Mouse (Mus musculus) spleen, adult 2 months (tissue): ENCODE data around the gene Pip5kl1. TPM values are rescaled to one million over a fixed set of nuclear protein-coding genes. Genes with fewer than 3 reads are reported as not detected.

Experiments
- DNase-seq, 2 experiments: peaks; one replicate each; pipeline versions ENCODE4 v3.0.0 to v3.0.0-alpha.2; 2012 to 2021; ENCODE audit warnings: low spot score in 2 of 2, low read depth in 1 of 2
- H3K27ac ChIP-seq: fragments of 200-500 bp; 2 replicates; pipeline ENCODE4 v1.5.1; 2012; ENCODE audit warnings: low read length, inconsistent platforms; ENCODE audit not compliant: insufficient read depth
- H3K27me3 ChIP-seq: fragments of 200-500 bp; 2 replicates; pipeline ENCODE4 v1.6.1; 2012; ENCODE audit warnings: mild to moderate bottlenecking, moderate library complexity, low read length, inconsistent platforms; ENCODE audit not compliant: control insufficient read depth, insufficient read depth
- H3K36me3 ChIP-seq: fragments of 200-500 bp; 2 replicates; pipeline ENCODE4 v1.6.1; 2012; ENCODE audit warnings: mild to moderate bottlenecking, low read length, inconsistent platforms; ENCODE audit not compliant: control insufficient read depth, insufficient read depth
- H3K4me1 ChIP-seq: fragments of 200-500 bp; 2 replicates; pipeline ENCODE4 v1.6.1; 2011; ENCODE audit warnings: inconsistent platforms; ENCODE audit not compliant: control insufficient read depth, insufficient read depth, insufficient read length
- H3K4me3 ChIP-seq: fragments of 200-500 bp; 2 replicates; pipeline ENCODE4 v1.5.1; 2011; ENCODE audit warnings: mild to moderate bottlenecking, inconsistent platforms; ENCODE audit not compliant: insufficient read depth, insufficient read length; ENCODE audit errors: extremely low read depth
- CTCF ChIP-seq: fragments of 200-500 bp; IDR thresholded peaks from 2 replicates; pipeline ENCODE4 v1.5.1; 2011; ENCODE audit warnings: mild to moderate bottlenecking, inconsistent platforms; ENCODE audit not compliant: insufficient read depth, insufficient read length, insufficient replicate concordance; ENCODE audit errors: extremely low read depth
- POLR2A ChIP-seq: fragments of 200-500 bp; IDR thresholded peaks from 2 replicates; pipeline ENCODE4 v1.6.1; 2011; ENCODE audit warnings: low read depth, low read length, inconsistent platforms
- WGBS: fragments of 180-500 bp; shearing (Covaris S2); methylation state at CpG from one replicate; pipeline ENCODE4 v1.1.7; 2018; 5-methylcytosine and 5-hydroxymethylcytosine counted together
- polyA plus RNA-seq: library from polyadenylated mRNA; depleted of rRNA; stranded (reverse); fragments of >200 nt; gene quantifications from 2 replicates; pipeline ENCODE4 v1.2.3, GENCODE M21; 2012

Gene Pip5kl1
- polyA plus RNA-seq, 1 experiment: 0.40 TPM

- Histone ChIP-seq H3K27me3 (no peaks in the 10 kb centered on the region; the same call in 1 of the 2 replicates), H3K27ac (no peak overlapping the region), H3K4me3 (no peak overlapping the region), H3K4me1 (peaks cover 14% of the 10 kb centered on the region), H3K36me3 (no peaks in the 10 kb centered on the region)
- no peak for DNase-seq
- TF ChIP-seq POLR2A (no peak), CTCF (no peak)
- WGBS: 72% methylated on average over 10 of the region's 10 CpGs
Observed at GRCm38 (mm10) chr2:32604631-32605030, 30.0 kb downstream of the Pip5kl1 start.

DNA sequence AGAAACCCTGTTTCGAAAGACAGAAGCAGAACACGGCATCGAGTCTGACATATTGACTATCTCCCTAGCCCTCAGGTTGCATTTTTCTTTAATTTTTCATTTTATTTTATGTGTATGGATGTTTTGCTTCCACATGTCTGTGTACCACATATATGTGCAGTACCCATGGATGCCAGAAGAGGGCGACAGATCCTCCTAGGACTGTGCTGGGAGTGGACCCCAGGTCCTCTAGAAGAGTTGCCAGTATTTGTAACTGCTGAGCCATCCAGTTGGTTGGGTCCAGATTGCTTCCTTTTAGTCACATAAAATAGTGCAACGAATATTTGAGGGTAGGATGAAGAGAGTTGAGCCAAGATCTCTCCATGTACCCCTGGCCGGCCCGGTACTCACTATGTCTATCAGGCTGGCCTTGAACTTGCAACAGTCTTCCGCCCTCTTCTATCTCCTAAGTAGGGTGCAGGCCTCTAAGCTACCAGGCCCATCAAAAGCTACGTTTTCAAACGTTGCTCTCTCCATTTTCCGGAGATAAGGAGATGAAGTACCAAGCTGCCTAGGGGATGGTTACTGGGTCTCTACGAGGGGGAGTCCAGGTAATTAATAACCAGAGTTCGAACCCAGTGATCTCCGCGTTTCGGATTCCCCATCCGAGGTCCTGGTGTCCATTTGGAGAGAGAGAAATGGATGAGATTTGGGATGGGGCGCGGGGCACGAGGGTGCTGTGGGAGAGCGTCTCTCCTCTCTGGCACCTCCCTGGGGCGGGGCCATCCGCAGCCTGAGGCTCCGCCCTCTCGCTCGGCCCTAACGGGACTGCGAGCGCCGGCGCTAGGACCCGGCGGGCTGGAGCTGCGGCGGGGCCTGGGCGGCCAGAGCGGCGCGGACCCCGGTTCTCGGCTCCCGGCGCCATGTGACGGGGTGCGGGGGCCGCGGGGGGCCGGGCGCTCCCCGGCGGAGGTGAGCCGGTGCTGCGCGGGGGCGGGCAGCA is 31.9 kb downstream of the Pip5kl1 start:
- TF ChIP-seq POLR2A: no peak
- TF ChIP-seq CTCF: peak; percentile 15; the same call in 1 of the 2 replicates
- WGBS: 16% methylated on average over 54 of the region's 55 CpGs
- DNase-seq: peak in 1 of 2 experiments; percentile 78
- peaks cover 11% of the 10 kb centered on the region for H3K4me1 ChIP-seq
- H3K36me3 ChIP-seq: no peaks in the 10 kb centered on the region
- H3K4me3 ChIP-seq: peak overlapping the region; percentile 56
- no peaks in the 10 kb centered on the region; the same call in 1 of the 2 replicates for H3K27me3 ChIP-seq
- no peak overlapping the region for H3K27ac ChIP-seq

GRCm38 (mm10) chr2:32607262-32607947 is 32.8 kb downstream of the Pip5kl1 start:
- peaks cover 11% of the 10 kb centered on the region for H3K4me1 ChIP-seq
- peak in 1 of 2 experiments; percentile 34 for DNase-seq
- 1% methylated on average over 33 of the region's 34 CpGs for WGBS
- H3K27me3 ChIP-seq: no peaks in the 10 kb centered on the region; the same call in 1 of the 2 replicates
- peak overlapping the region; percentile 46; the same call in 1 of the 2 replicates for H3K27ac ChIP-seq
- no peaks in the 10 kb centered on the region for H3K36me3 ChIP-seq
- no peak for TF ChIP-seq CTCF
- no peak for TF ChIP-seq POLR2A
- peak overlapping the region; percentile 56 for H3K4me3 ChIP-seq

GRCm38 (mm10) chr2:32608141-32608777 is 33.7 kb downstream of the Pip5kl1 start:
- DNase-seq: peak in 1 of 2 experiments; percentile 34
- Histone ChIP-seq H3K36me3 (no peaks in the 10 kb centered on the region), H3K4me1 (peaks cover 11% of the 10 kb centered on the region), H3K4me3 (peak overlapping the region; percentile 31; the same call in 1 of the 2 replicates), H3K27ac (peak overlapping the region; percentile 54), H3K27me3 (no peaks in the 10 kb centered on the region; the same call in 1 of the 2 replicates)
- WGBS: 2% methylated on average over 25 of the region's 25 CpGs
- no peak for TF ChIP-seq POLR2A
- no peak for TF ChIP-seq CTCF

DNA sequence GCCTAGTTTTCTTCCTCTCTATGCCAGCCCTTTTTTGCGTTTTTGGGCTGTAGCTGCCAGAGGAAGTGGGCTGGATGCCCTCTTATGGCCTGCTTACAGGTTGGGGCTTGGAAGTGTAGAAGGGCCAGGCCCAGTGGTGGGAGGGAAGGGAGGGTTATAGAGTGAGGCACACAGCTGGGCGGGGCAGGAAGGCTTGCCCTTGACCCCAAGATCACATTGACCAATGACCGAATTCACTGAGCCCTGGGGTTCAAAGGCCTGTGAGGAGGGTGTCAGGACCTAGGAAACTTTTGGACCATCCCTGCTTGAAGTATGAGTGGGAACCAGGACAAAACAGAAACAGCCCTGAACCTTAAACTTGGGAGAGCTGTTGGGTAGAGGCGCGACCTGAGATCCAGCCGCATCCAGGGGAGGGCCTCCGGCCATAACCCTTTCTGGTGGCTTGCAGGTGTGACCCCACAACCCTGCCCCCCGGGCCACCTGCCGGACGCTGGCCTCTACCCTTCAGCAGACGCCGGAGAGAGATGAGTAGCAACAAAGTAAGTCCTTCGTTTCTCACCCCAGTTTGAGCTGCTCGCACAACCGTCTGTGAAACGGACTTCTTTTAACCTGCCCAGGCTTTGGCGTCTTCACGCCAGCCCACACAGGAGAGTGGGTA is 34.3 kb downstream of the Pip5kl1 start:
- no peak for DNase-seq
- peaks cover 11% of the 10 kb centered on the region for H3K4me1 ChIP-seq
- no peaks in the 10 kb centered on the region for H3K36me3 ChIP-seq
- no peaks in the 10 kb centered on the region; the same call in 1 of the 2 replicates for H3K27me3 ChIP-seq
- WGBS: 56% methylated on average over 18 of the region's 18 CpGs
- peak overlapping the region; percentile 31; the same call in 1 of the 2 replicates for H3K4me3 ChIP-seq
- no peak for TF ChIP-seq POLR2A
- no peak for TF ChIP-seq CTCF
- H3K27ac ChIP-seq: peak overlapping the region; percentile 54

DNA sequence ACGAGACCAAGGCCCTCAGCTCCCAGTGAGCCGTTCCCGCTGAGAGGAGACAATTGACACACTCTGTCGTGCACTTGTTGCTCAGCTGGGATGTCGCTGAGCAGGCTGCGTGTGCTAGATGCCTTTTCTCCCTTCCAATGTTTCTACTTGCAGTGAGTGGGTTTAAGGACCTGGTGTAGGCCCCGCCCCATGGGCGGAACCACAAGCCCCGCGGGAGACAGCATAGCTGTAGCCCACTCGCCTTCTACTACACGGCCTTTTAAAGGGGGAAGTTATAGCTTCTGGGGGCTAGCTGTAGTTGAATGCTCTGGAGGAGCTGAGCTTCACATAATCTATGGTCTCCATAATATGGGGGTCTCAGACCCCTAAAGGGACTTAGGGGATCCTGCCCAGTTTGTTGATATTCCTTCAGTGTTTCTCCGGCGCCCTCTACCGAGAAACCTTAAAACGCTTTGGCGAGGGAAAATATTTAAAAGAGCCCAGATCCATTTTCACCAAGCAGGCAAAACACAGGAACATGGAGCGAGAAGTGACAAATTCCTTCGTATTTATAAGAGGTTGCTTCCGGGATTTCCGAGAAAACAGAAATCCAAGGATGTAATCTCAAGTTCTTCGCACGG is 36.1 kb downstream of the Pip5kl1 start:
- 26% methylated on average over 23 of the region's 23 CpGs for WGBS
- TF ChIP-seq CTCF (no peak), POLR2A (no peak)
- Histone ChIP-seq H3K36me3 (no peaks in the 10 kb centered on the region), H3K4me3 (no peak overlapping the region), H3K27ac (no peak overlapping the region), H3K27me3 (no peaks in the 10 kb centered on the region; the same call in 1 of the 2 replicates), H3K4me1 (peaks cover 11% of the 10 kb centered on the region)
- no peak for DNase-seq
